Mouse (Mus musculus) cerebellum, adult (tissue): ENCODE data around the gene Olfr1231.

Source experiments
- ATAC-seq: cut with Nextera tagmentation; 2 replicates; pipeline ENCODE4 v1.9.2; 2017; ENCODE audit warnings: mild to moderate bottlenecking, moderate library complexity, mixed read lengths; ENCODE audit not compliant: insufficient number of reproducible peaks, low FRiP score, low TSS enrichment

Gene Olfr1231

GRCm38 (mm10) chr2:89306974-89307373 lies at the start of gene Olfr1231:
Gene Olfr1231 (minus strand): TSS chr2:89307074.
- no peak for ATAC-seq

GRCm38 (mm10) chr2:89342298-89342697 lies 35.4 kb upstream of the Olfr1231 start, which contains the start of gene Olfr1233:
Gene Olfr1233 (minus strand): TSS chr2:89342398.
- no peak for ATAC-seq

- ATAC-seq, result no peak
Measured at GRCm38 (mm10) chr2:89329575-89329974, 22.7 kb upstream of the Olfr1231 start, which contains the start of gene Olfr1232. Gene Olfr1232 (minus strand): TSS chr2:89329675.

- ATAC-seq, result no peak
Measured at GRCm38 (mm10) chr2:89297168-89297567, 9.7 kb downstream of the Olfr1231 start, which contains the start of gene Olfr1230. Gene Olfr1230 (minus strand): TSS chr2:89297268.

GRCm38 (mm10) chr2:89287914-89288313 lies 19.0 kb downstream of the Olfr1231 start, which contains the start of gene Olfr1229:
Gene Olfr1229 (minus strand): TSS chr2:89288014.
- ATAC-seq, result no peak

- ATAC-seq, result no peak
Measured at GRCm38 (mm10) chr2:89253962-89254361, 52.9 kb downstream of the Olfr1231 start, which contains the start of gene Olfr1228. Gene Olfr1228 (minus strand): TSS chr2:89254062.
